Mouse (Mus musculus) kidney, adult 2 months (tissue): ENCODE data around the gene Mettl4.
A peak's percentile ranks its signal among the peaks of the same experiment; 100 is the strongest.
"Not testable (repeated sequence)": the region's sequence is repeated elsewhere in the genome, so short reads cannot be mapped to it uniquely, and the experiment has no call there.

Experiments used
- CTCF ChIP-seq: fragments of 200-500 bp; conservative IDR thresholded peaks from 2 replicates; pipeline ENCODE4 v1.5.1; 2011; ENCODE audit warnings: low read depth, mild to moderate bottlenecking, control low read depth, low read length, moderate library complexity, mixed read lengths; ENCODE audit not compliant: insufficient read depth, insufficient read length
- POLR2A ChIP-seq: fragments of 200-500 bp; IDR thresholded peaks from one replicate; pipeline ENCODE4 v1.6.1; 2011; ENCODE audit warnings: low read depth, low read length, control low read depth

GRCm38 (mm10) chr17:94730416-94730815, 19.4 kb downstream of the Mettl4 start:
- not testable (repeated sequence) for TF ChIP-seq POLR2A
- TF ChIP-seq CTCF = peak; percentile 16; the same call in 1 of the 2 replicates
